Mouse (Mus musculus): Measurements from ENCODE around the gene Gm5105. TPM values are rescaled to one million over a fixed set of nuclear protein-coding genes. Genes with fewer than 3 reads are reported as not detected.

The Gm5105 gene
- polyA plus RNA-seq (2017; shearing (Covaris generic)): not detected

DNA sequence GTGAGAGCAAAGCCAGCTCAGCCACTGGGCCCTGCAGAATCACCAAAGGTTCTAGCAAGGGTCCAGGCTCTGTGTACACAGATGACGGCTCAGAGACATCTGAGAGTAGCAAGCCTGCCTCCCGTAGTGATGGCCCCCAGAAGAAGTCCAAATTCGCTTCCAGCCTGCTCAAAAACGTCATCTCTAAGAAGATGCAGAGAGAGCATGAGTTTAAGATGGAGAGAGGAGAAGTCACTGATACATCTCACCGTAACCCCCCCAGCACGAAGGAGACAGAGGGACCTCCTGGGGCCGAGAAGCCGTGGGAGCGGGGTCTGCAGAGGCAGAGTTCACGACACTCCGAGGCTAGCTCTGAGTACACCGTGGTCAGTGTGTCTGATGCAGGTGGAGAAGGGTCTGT is at the start of gene Gm5105:
Gene Gm5105 (minus strand): TSS at position 101 of the 400 bp plus-strand sequence.

DNA sequence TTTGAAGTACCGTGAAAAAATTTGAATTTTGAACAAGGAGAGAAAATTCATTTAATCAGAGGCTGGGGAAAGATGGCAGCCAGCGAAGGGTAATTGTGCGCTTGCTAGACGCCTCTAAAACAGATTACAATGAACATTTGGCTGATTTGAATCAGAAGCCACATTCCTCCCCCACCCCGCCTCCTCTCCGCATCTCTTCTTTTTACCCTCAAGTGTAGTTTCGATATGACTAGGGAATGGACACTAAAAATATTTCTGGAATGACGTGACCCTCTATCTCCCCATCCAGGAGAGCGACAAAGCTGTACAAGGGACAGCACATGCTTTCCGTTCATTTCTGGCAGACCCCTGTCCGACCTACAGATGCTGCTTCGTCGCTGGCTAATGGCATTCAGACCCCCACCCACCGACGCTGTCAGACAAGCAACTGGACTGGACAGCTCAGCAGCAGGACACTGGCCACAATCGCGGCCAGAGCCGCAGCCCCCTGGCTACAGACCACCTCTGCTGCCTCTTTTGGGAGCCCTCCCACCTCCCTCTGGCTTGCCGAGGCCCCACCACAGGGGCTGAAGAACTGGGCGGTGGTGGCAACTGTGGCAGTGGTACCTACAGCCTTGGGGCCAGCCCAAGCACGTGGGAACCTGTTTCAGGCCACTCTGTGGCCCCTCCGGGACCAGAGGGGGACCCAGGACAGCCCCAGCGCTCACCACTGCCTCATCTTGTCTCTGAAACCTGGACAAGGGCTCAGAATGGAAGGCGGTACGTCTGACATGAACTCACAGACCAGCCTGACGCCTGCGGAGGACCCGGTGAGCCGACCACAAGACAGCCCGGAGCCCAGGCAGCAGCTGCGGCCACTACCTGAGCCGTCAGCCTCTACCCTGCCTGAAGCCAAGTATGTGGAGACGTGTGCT is 2.2 kb downstream of the Gm5105 start, which contains the start of gene 1110002E22Rik:
Gene 1110002E22Rik (plus strand): TSS at position 321 of the 914 bp plus-strand sequence.

Other genes with a start within 250 kb of the Gm5105 start
- 1,137 TPM for gene H2afz, start 202.9 kb downstream of the Gm5105 start, polyA plus RNA-seq (2017; shearing (Covaris generic))
- 4.6 TPM for gene Dnajb14, start 199.7 kb downstream of the Gm5105 start, polyA plus RNA-seq (2017; shearing (Covaris generic))
- gene Lamtor3, start 148.9 kb downstream of the Gm5105 start, polyA plus RNA-seq (2017; shearing (Covaris generic)): 80.3 TPM
- 153 TPM for gene Dapp1, start 85.8 kb downstream of the Gm5105 start, polyA plus RNA-seq (2017; shearing (Covaris generic))
- 0.05 TPM for gene 1110002E22Rik, start 2.3 kb downstream of the Gm5105 start, polyA plus RNA-seq (2017; shearing (Covaris generic))
- gene Trmt10a, start 76.1 kb upstream of the Gm5105 start, polyA plus RNA-seq (2017; shearing (Covaris generic)): 7.7 TPM
- 5.8 TPM for gene Mttp, start 77.6 kb upstream of the Gm5105 start, polyA plus RNA-seq (2017; shearing (Covaris generic))
- gene 4930579F01Rik, start 126.4 kb upstream of the Gm5105 start, polyA plus RNA-seq (2017; shearing (Covaris generic)): not detected
- not detected for gene Adh7, start 150.4 kb upstream of the Gm5105 start, polyA plus RNA-seq (2017; shearing (Covaris generic))
- 4.6 TPM for gene Adh1, start 193.6 kb upstream of the Gm5105 start, polyA plus RNA-seq (2017; shearing (Covaris generic))
- not detected for gene Adh6a, start 245.9 kb upstream of the Gm5105 start, polyA plus RNA-seq (2017; shearing (Covaris generic))

All from inflammation-experienced regulatory T-cells, adult 16 weeks (primary cell).